30 mouse cellular contexts compared by ENCODE assay signal in the genomic region with DNA sequence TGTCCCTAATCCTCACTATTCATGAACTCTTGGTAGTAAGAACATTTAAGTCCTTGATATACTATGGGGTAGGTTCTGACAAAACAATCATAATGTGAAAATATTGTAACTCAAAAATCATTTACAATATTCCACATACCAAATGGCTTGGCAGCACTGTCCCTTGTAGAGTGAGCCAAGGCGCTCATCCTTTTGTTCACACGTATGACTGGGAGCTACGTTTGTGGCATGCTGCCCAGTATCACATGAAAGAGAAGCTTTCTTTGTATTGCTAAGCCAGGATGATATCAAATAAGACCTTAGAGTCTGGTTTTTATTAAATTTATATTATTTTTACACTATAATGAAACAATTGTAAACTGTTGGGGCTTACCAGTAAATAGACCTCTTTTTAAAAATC. TPM values are rescaled to one million over a fixed set of nuclear protein-coding genes. Genes with fewer than 3 reads are reported as not detected.
DNase-seq lines count a peak whose midpoint lies in the region; ATAC-seq lines count a peak whose summit lies in the region.
"Had no signal": no experiment of that assay in that cellular context is flagged by ENCODE, and none has a peak within 500 bp of the region (broad histone marks: within the 10 kb centered on the region; RNA-seq: fewer than 3 reads in every experiment).

No protein-coding gene starts in this region.

- ATAC-seq in forebrain, embryonic 14.5 days, result peak; percentile 34; the same call in 1 of the 2 replicates
- no peak for ATAC-seq in forebrain, embryonic 12.5 days (ENCODE audit: low FRiP score)
- no peak for ATAC-seq in activated CD4-positive, CD25-positive, alpha-beta regulatory T cell, adult 4 months
- ATAC-seq: hindbrain, embryonic 16.5 days; intestine, embryonic 16.5 days had no signal

- H3K9me3 ChIP-seq in forebrain, embryonic 14.5 days (replicated peaks; ENCODE audit: control insufficient read depth, low read length), result no peaks in the 10 kb centered on the region
- H3K9me3 ChIP-seq in forebrain, embryonic 12.5 days, result no peaks in the 10 kb centered on the region
- H3K9me3 ChIP-seq: embryonic facial prominence, embryonic 12.5 days; G1E; limb, embryonic 10.5 days; liver, embryonic 15.5 days; stomach, embryonic 15.5 days had no signal

- intact Hi-C loops in left cerebral cortex, postnatal 14 days (cut with DNase I), result no loop called here

- no peaks in the 10 kb centered on the region for H3K36me3 ChIP-seq in forebrain, embryonic 14.5 days (ENCODE audit: control insufficient read depth, insufficient read depth, low read length)
- H3K36me3 ChIP-seq in forebrain, embryonic 12.5 days (replicated peaks), result no peaks in the 10 kb centered on the region
- H3K36me3 ChIP-seq: embryonic facial prominence, embryonic 12.5 days; G1E; limb, embryonic 10.5 days; liver, embryonic 15.5 days; stomach, embryonic 15.5 days had no signal

- H3K27ac ChIP-seq in forebrain, embryonic 14.5 days (ENCODE audit: low read depth, low read length), result no peak overlapping the region
- no peak overlapping the region for H3K27ac ChIP-seq in forebrain, embryonic 12.5 days
- H3K27ac ChIP-seq: embryonic facial prominence, embryonic 12.5 days; limb, embryonic 10.5 days; liver, embryonic 15.5 days; macrophage; stomach, embryonic 15.5 days had no signal

- no peak overlapping the region for H3K4me2 ChIP-seq in forebrain, embryonic 14.5 days (ENCODE audit: low read length)
- H3K4me2 ChIP-seq in forebrain, embryonic 12.5 days, result no peak overlapping the region
- H3K4me2 ChIP-seq: embryonic facial prominence, embryonic 12.5 days; heart, embryonic 11.5 days; liver, embryonic 15.5 days; stomach, embryonic 15.5 days had no signal

- no peak overlapping the region for H3K4me3 ChIP-seq in forebrain, embryonic 14.5 days (ENCODE audit: low read depth, low read length)
- H3K4me3 ChIP-seq in forebrain, embryonic 12.5 days (replicated peaks), result no peak overlapping the region
- H3K4me3 ChIP-seq: embryonic facial prominence, embryonic 12.5 days; erythroblast, embryonic 14.5 days; limb, embryonic 10.5 days; liver, embryonic 15.5 days; stomach, embryonic 15.5 days had no signal

- no peaks in the 10 kb centered on the region for H3K27me3 ChIP-seq in forebrain, embryonic 14.5 days (replicated peaks; ENCODE audit: control insufficient read depth, insufficient read depth, low read length)
- no peaks in the 10 kb centered on the region for H3K27me3 ChIP-seq in forebrain, embryonic 12.5 days
- H3K27me3 ChIP-seq: CH12.LX; embryonic facial prominence, embryonic 12.5 days; liver, embryonic 15.5 days; stomach, embryonic 15.5 days had no signal

- H3K9ac ChIP-seq in forebrain, embryonic 14.5 days (ENCODE audit: low read length), result no peak overlapping the region
- H3K9ac ChIP-seq in forebrain, embryonic 12.5 days, result no peak overlapping the region
- H3K9ac ChIP-seq: embryonic facial prominence, embryonic 12.5 days; liver, embryonic 15.5 days; stomach, embryonic 15.5 days had no signal

- peak; percentile 60 for DNase-seq in forebrain, embryonic 14.5 days (ENCODE audit: low spot score)
- DNase-seq in left cerebral cortex, postnatal 14 days (ENCODE audit: low spot score in 2 of 2), result peak; percentile 21 to 23
- no peak for DNase-seq in left cerebral cortex, adult 11 months (ENCODE audit: low spot score)
- peak; percentile 35 to 48 for DNase-seq in right cerebral cortex, postnatal 10 days (ENCODE audit: low spot score in 2 of 2)
- DNase-seq in right cerebral cortex, postnatal 36 days (ENCODE audit: low spot score in 2 of 2), result no peak
- DNase-seq: adrenal gland, adult 8-10 months; B cell, adult 2 months; cerebellum, adult 9-11 months; gastrocnemius, postnatal 10 days; kidney, adult 9 months; kidney, postnatal 14 days; liver; thymus, postnatal 36 days had no signal

- 60% methylated on average over 3 of the region's 3 CpGs for WGBS in forebrain, embryonic 14.5 days
- 84% methylated on average over 3 of the region's 3 CpGs for WGBS in forebrain, embryonic 12.5 days

- no peaks in the 10 kb centered on the region for H3K4me1 ChIP-seq in forebrain, embryonic 14.5 days (ENCODE audit: control insufficient read depth, insufficient read depth, low read length)
- H3K4me1 ChIP-seq in forebrain, embryonic 12.5 days, result no peaks in the 10 kb centered on the region
- H3K4me1 ChIP-seq: embryonic facial prominence, embryonic 12.5 days; limb, embryonic 10.5 days; liver, embryonic 15.5 days; stomach, embryonic 15.5 days had no signal

RNA-seq across cellular contexts. Expression of a gene that starts 56.0 kb away (rescaled TPM):
- 0.09 TPM in 1 of 2 replicates, not detected in the other for polyA plus RNA-seq in forebrain, embryonic 14.5 days (2014; fragmentation: Nextera tagmentation; extraction: Ambion mirVana)
- 0.22 and 0.43 TPM in 2 replicates for polyA plus RNA-seq in forebrain, embryonic 12.5 days (2016; fragmentation: Nextera tagmentation; extraction: Ambion mirVana)
- 1 to 10 TPM; 3.9 to 4.2 TPM for total RNA-seq in left cerebral cortex, postnatal 14 days (2021)
- polyA plus RNA-seq in activated CD4-positive, CD25-positive, alpha-beta regulatory T cell, adult 4 months (2017; shearing (Covaris generic)), result not detected
- total RNA-seq: CH12.LX; granulocyte monocyte progenitor cell, adult 5-6 weeks; hematopoietic stem cell, adult 5-6 weeks; monocyte, adult 5-6 weeks; neutrophil, adult 5-6 weeks had no signal
- polyA plus RNA-seq: erythroblast, embryonic 14.5 days; macrophage had no signal

Comparison
In these comparisons a context has a peak if more than half of its experiments do, and no peak if none do; other contexts are left out.
1. DNase-seq: peak in forebrain, embryonic 14.5 days (single experiment), left cerebral cortex, postnatal 14 days (2 of 2) and right cerebral cortex, postnatal 10 days (2 of 2); none in left cerebral cortex, adult 11 months (single experiment) and right cerebral cortex, postnatal 36 days (0 of 2).